Mouse (Mus musculus) erythroblast, embryonic 14.5 days (primary cell): ENCODE measurements around the gene Setd4.

Source experiments
- GATA1 ChIP-seq: IDR thresholded peaks from 2 replicates; pipeline ENCODE4 v1.6.1; 2012; ENCODE audit warnings: low read length, inconsistent platforms, mixed read lengths
- TAL1 ChIP-seq: IDR thresholded peaks from 3 replicates; pipeline ENCODE4 v1.6.1; 2012; ENCODE audit warnings: low read length, inconsistent platforms, mixed read lengths

GRCm38 (mm10) chr16:93596807-93597206 is 7.1 kb downstream of the Setd4 start:
- TF ChIP-seq GATA1 (no peak), TAL1 (no peak)
